Mouse (Mus musculus) mature B cell (primary cell): Measurements from ENCODE around the gene Ect2l.
"Not testable (repeated sequence)": the region's sequence is repeated elsewhere in the genome, so short reads cannot be mapped to it uniquely, and the experiment has no call there.

Experiments used
- in situ Hi-C: fragments of 300-500 bp; cut with MboI; formaldehyde crosslinking; loops from 2 replicates; pipeline ENCODE4 v1.14.3; 2019

Ect2l gene

DNA sequence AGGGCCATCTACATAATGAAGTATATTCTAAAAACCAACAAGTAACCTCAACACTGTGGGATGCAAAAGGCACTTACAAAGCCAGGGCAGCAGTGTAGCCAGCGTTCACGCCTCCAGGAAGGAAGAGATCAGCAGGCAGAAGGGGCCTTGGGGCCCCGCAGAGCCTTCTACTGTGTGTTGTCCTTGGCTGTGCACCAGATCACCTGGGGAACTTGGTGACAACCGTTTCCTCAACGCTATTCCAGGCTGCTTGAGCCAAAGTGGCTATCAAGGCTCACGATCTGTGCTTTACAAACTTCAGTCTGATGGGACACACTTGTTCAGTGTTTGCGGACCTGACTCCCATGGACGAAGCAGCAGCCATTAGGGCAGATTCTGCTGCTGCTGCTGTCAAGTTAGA, 19.0 kb downstream of the Ect2l start:
- in situ Hi-C loops, result loop anchor here (10.0 kb wide), 1 partner anchor 457 kb away; no protein-coding TSS in a partner anchor

DNA sequence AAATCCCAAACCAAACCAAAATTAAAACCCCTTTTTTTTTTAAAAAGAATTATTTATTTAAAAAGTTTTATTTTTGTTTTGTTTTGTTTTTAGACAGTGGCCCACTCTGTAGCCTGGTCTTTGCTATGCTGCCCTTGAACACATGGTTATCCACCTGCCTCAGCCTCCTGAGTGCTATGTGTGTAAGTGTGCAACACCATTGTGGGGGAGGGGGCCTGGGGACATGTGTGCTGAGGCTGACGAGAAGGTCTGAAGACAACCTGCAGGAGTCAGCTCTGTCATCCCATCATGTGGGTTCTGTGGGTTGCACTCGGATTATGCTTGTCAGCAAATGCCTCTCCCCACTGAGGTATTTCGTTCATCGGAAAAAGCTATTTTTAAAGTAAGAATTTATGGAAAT, 21.2 kb downstream of the Ect2l start:
- in situ Hi-C loops, result no loop called here

DNA sequence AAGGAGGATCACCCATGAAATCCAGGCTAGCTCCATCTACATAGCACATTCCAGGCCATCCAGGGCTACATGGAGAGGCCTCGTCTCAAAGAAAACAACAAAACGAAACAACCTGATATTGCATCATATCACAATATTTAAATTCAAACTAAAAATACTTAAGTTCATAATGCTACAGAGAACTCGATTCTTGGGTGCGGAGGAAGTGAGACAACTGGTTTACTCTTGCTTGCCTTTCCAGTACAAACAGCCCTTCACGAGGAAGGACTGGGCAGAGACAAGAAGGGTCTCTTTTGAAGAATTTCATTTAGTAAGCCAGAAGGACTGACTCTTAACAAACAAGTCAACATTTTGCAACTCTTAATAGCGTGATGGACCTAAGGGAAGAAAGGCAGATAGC, 22.1 kb downstream of the Ect2l start:
- in situ Hi-C loops, result no loop called here

DNA sequence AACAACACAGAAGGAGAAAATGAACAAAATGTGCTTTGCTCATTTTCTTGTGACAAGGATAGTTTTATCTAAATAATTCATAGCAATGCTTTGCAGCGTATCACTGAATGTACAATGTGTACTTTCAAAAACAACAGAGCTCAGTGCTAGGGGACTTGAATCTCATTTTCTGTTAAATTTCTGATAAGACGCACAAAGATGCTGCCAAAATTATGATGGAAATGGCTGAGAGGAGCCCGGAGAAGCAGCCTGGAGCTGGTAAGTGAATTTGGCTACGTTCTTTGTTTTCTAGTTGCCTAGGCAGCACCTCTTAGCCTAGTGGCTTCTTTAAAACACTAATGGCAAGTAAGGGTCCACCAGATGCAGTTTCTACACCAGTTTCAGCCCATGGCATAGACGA, 28.4 kb downstream of the Ect2l start:
- in situ Hi-C loops, result no loop called here

DNA sequence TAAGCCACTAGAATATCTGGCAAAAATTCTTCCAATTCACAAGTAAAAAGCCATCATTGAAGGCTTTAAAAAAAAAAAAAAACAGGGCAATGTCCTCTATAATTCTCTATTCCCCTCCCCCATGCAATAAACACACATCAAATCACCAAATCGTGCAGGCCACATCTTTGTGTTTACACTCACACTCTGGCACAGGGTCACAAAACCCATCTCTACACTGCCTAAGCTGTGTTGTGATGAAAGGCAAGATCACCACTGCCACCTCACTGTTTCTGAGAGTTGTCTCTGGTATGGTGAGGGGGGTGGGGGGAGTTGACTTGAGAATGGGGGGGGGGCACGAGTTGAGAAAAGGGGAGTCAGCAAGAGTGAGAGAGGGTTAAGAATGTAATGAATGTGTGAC, 33.4 kb downstream of the Ect2l start:
- in situ Hi-C loops, result no loop called here

DNA sequence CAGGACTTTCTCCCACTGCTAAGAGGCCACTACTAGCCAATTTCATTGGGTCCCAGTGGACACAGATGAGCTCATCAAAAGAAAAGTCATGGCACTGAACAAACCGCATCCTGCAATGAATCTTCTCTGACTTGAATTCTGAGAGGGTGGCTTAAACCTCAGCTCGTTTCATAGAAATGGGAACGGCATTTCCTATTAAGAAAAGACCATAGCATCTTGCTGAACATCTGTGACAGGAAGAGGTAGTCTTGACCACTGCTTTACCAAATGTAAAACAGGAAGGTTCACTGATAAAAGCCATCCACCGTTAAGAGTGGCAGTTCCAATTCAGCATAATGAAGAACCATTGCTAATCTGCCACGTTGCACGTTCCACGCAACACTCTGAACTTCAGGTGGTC, 34.0 kb downstream of the Ect2l start:
- in situ Hi-C loops, result no loop called here

DNA sequence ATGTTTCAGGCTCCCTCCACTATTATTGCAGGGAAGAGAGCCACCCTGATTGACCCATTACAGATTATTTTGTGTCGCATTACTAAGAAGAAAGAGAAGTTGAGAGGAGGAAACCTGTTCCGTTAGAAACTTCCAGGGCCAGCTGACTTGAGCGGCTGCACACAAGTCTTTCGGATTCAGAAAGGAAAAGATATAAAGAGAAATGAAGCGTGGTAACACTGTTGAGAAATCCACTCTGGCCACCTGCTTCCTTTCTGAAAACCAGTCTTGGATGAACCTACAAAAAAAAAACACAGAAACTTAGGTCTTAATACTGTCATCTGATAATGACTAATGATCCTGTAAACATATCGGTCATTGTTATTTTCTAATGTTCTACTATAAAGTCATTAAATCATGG, 35.6 kb downstream of the Ect2l start:
- in situ Hi-C loops, result no loop called here

DNA sequence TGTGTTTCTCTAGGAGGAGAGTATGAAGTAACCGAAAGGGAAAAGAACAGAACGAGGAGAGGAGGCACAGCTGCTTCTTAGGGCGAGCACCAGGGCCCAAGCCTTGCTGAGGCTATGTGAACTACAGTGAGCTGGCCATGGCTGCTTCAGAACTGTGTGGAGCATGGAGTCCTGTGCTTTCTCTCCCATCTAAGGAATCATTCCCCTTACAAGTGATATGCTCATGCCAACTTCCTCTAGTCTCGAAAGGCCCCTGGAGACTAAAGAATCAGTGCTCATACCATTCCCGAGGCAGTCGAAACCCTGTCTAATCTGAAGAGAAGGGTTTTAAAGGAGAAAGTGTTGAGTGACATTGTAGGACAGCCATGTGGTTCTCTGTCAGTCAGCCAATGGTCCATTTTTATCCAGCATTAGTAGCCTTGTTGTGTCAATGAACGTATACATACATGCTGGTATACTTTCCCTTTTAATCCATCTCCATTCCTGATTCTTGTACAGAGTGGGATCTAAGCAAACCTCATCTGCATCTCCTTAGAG, 48.2 kb downstream of the Ect2l start:
- in situ Hi-C loops, result no loop called here

DNA sequence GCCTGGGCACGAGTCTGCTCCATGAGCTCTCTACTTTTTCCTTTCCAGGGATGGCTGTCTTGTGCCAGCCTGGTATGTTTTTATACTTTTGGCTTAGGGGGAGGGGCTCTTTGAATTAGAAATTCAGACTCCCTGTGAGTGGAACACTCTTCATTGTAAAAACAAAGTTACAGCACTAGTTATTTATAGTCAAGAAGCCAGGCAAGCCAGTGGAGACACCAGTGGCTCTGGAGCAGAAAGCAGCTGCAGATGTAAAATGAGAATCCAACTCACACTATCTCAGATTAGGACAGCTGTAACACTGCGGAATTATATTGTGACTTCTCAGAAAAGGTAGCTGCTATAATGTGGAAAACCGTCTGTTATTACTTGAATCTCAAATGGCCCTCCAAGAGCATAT, 63.5 kb downstream of the Ect2l start:
- in situ Hi-C loops, result no loop called here

DNA sequence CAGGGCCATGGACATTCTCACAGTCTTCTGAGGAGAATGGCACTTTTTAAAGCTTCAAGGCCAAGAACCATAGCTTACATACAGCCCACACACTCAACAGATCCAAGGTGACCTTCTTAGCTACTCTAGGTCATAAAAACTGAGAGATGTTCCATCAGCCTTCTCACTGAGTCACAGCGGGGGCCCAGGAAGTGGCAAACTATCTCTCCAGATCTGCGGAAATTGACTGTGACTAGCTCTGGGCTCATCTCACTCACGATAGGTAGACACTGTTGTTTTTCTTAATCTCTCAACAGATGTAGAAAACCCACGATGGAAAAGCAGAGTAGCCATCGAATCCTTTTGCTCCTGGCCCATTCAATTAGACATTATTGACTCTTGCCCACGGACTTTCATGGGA, 68.5 kb downstream of the Ect2l start:
- in situ Hi-C loops, result no loop called here

DNA sequence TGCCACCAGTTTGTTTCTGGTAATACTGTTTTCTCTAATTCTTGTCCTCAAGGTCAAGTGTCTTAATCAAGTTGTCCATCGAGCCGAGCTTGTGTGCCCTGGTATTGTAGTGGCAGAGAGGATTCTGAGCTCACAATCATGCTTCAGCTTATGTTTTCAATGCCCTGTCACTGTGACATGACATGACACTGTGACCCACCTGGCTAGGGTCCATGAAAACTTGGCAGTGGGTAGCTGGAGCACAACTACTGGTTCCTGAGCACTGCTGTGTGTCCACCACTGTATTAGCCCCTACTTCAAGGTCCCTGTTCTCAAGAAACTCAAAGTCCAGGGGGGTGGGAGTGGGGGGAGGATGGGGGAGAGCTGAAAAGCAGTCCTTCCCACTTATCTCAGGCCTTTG, 69.3 kb downstream of the Ect2l start:
- in situ Hi-C loops, result no loop called here

DNA sequence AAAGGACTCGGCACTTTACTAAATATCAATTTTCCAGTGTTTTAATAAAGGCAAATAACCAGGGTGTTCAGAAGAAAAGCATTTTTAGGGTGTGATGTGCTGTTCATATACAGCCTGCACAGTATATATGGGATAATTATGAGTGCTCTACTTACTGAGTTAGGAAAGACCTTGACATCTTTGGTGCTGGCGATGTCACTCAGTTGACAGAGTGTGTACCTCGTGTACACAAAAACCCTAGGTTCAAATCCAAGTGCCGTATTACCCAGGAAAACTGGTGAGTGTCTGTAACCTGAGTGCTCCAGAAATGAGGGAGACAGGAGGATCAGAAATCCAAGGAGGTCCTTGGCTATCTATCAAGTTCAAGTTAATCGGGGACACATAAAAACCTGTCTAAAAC, 71.1 kb downstream of the Ect2l start:
- in situ Hi-C loops, result no loop called here

DNA sequence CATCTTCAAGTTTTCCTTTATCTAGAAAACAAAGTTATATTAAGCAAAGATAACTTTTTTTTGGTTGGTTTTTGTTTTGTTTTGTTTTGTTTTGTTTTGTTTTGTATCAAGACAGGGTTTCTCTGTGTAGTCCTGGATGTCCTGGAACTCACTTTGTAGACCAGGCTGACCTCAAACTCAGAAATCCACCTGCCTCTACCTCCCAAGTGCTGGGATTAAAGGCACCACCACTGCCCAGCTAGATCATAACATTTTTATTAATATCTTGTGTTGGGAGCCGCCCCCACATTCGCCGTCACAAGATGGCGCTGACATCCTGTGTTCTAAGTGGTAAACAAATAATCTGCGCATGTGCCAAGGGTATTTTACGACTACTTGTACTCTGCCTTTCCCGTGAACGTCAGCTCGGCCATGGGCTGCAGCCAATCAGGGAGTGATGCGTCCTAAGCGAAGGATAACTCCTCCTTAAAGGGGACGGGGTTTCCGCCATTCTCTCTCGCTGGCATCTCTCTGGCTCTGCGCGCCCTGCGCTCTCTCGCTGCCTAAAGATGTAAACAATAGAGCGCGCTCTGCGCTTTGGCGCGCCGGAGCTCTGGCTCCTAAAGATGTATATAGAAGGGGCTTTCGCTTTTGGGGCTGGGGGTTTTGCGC, 71.7 kb downstream of the Ect2l start:
- in situ Hi-C loops, result not testable (repeated sequence)

DNA sequence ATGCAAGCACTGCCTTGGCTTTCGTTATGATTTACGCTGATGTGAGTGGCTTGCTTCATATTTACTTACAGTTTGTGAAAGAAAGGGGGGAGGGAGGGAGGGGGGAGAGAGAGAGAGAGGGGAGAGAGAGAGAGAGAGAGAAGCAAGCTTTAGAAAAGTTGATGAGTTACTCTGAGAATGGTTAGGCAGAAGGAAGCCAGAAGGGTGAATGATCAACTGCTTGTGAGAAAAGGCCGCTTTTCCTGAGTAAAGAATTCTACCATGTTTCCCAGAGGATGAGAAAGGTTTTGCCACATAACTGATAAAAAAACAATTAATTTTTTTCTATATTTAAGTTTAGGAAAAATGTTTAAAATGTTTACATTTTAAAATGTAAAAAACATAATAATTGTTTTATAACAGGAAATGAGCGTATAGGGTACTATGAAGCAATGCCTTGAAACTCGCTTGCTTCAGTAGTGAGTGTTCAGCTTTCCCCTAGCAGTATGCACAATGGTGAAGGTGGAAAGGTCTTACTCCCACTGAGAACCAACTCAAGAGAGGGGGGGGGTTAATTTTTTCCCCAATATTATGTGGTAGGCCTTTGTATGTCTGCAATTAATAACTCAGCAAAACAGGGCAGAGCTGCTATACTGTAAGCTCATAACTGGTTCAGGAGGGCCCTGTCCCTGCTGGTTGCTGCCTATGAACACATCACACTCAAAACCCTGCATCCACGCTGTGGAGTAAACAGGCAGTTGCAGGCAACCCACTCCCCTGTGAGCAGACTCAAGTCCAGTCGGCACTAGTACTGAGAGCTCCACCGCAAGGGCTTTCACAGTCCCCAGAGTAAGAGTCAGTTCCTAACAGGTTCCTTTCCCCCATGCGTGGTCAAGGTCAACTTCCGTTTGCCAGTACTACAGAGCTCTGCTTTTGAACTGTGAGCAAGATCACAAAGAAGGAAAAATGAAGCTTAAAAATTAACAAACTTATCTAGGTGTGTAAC, 78.7 kb downstream of the Ect2l start:
- in situ Hi-C loops, result no loop called here

DNA sequence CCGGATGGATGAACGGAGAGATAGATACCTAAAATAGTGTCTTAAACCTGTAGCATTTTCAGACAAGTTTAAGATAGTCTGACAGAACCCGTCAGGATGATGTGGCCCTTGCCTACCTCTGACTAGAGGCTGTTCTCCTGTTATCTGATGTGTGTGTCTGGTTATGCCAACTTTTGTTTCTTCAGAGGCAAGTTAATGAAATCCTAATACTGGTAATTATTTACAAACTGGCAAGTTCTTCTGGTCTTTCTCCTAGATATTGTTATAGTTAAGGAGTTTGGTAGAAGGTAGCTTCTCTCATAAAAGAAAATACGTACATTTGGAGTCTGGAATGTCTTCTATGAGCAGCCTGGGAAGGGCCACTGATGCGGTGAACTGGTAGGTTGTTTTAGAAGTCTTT, 80.4 kb downstream of the Ect2l start:
- in situ Hi-C loops, result no loop called here

DNA sequence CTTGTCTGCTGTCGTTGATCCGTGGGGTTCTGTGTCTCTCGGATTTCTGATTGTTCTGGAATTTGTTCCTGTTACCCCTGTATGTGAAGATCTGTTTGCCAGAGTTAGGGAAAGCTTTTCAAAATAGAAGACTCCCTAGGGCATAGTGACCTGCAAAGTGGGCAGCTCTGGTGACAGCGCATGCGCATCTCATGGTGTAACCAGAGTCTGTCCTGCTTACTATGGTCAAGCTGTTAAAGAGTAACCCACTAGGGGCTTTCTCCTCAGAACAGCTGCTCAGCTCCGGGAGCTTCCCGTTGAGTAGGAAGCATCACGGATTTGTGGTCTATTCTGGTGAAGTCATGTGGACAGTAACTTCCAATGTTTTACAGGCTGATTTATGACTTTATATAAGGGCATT, 92.4 kb downstream of the Ect2l start:
- in situ Hi-C loops, result no loop called here

DNA sequence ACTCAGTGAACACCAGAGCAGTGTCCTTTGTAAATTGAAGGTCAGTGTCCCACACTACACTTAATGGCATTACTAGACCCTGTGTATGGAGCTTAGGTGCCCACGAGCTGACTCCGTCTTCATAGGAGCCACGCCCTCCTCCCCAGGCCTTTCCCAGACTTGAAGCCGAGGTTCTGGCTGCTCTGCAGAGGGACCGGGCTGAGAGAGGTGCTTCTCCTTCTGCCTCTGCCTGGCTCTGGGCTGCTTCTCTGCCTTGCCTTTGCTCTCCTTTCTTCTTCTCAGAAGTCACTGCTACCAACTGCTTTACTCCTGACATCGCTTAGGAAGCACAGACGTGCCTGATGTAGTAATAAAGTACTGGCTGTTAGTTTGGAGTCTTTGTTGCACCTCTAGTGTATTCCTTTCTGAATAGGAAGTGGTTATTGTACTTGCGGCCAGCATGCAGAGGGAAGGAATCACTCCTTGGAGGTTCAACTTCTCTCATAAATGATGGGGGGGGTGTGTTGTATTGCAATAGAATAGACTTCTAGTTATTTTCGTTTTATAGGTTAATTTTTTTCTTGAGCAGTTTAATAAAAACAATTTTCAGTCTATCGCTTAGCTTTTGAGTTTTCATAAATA, 97.1 kb downstream of the Ect2l start:
- in situ Hi-C loops, result no loop called here

DNA sequence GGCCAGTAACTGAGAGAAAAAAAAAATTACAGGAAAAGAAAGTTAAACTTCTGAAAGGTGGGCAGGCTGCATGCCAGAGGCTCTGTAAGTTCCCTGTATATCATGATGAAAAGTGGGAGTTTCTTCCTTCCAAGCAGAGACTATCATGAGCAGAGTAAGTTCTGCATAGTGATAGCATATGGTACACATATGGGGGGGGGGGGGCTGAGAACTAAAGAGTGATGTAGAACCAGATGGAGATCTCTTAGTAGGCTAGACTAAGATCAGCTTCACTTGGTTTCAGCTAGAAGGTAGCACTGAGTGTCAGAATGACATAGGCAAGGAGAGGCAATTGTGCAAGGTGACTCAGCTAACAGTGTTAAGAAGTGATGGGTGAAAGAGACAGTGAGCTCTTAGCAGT, 99.8 kb downstream of the Ect2l start:
- in situ Hi-C loops, result no loop called here

DNA sequence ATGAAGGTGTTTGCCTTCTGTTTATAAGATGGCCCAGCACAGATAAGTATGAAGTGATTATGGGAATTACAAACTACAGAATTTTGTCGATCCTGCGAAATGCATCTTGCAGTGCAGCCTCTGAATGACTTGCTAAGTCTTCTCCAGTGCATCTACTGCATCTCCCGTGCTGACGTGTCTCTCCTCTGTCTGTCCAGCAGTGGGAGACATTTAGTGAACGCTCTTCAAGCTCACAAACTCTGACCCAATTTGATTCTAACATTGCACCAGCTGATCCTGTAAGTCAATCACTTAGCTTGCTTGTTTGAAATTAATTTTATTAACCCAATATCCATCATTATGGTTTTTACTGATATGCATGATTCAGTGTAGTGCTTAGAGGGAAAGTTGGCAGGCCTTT, 103.2 kb downstream of the Ect2l start:
- in situ Hi-C loops, result no loop called here

DNA sequence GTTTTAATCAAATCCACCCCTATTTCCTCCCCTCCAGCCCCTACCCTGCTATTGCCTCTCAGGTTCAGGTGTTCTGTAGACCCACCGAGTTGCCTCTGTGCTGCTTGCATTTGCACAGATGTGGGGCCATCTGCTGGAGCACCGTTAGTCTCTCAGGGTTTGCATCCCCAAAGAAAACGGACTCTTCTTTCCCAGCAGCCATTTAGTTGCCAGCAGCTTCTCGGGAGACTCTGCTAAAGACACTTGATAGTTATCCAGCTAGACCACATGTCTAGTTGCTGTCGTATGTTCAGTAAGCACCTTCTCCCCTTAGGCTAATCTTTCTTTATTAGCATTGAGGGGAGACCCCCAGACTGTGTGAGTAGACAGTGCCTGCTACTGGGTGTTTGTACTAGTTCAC, 108.5 kb downstream of the Ect2l start:
- in situ Hi-C loops, result no loop called here

DNA sequence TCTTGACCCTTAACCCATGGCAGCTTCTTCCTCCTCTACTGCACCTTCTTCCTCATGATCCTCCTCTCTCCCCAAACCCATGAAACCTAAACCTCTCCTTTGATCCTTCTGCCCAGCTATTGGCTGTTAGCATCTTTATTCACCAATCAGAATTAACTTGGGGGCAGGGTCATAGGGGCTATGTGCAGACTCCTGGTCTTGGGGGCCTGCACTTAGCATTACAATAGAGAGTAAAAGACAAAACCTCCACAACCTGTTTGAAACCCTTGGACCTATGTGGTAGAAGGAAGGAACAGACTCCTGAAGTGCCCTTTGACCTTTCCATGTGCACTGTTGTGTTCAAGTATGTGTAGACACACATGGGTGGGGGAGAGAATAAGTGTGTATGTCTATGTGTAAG, 120.0 kb downstream of the Ect2l start:
- in situ Hi-C loops, result no loop called here

DNA sequence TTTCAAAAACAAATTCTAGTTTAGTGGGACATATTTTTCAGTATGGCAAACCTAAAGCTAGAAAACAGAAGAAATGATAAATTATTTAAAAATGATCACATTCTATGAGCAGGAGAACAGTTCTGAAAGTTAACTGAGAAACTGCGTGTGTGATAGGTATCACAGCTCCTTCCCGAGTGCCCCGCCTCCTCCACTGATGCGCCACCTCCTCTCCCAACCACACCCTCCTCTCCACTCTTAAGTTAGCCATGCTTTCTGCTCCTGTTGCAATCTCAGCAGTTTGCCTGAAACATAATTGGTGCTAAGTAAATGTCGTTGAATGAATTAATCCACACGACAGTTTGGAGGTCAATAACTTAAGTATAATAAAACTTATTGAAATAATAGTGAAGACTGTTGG, 127.9 kb downstream of the Ect2l start:
- in situ Hi-C loops, result no loop called here

DNA sequence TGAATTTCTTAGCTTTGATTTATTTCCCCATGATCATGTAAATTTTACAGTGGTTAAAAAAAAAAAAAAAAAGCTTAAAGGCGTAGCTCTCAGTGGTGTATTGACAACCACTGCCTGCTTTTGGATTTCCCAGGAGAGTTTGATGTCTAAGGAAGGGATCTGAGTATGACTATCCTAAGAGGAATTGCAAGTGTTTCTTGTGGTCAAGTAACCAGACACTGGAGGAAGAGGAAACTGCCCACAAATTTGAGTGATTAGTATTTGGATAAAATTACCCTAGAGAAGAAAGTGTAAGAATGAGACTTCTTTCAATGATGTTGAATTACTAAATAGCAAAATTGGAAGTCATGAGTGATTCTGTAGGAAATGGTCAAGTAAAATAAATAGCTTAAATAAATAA, 129.2 kb downstream of the Ect2l start:
- in situ Hi-C loops, result no loop called here
